Mouse (Mus musculus): ENCODE results near the gene Zer1. TPM values are rescaled to one million over a fixed set of nuclear protein-coding genes. Genes with fewer than 3 reads are reported as not detected.
"Not testable (repeated sequence)": the region's sequence is repeated elsewhere in the genome, so short reads cannot be mapped to it uniquely, and the experiment has no call there.

Zer1 gene
- polyA plus RNA-seq, 1 experiment, result 46.5 TPM

DNA sequence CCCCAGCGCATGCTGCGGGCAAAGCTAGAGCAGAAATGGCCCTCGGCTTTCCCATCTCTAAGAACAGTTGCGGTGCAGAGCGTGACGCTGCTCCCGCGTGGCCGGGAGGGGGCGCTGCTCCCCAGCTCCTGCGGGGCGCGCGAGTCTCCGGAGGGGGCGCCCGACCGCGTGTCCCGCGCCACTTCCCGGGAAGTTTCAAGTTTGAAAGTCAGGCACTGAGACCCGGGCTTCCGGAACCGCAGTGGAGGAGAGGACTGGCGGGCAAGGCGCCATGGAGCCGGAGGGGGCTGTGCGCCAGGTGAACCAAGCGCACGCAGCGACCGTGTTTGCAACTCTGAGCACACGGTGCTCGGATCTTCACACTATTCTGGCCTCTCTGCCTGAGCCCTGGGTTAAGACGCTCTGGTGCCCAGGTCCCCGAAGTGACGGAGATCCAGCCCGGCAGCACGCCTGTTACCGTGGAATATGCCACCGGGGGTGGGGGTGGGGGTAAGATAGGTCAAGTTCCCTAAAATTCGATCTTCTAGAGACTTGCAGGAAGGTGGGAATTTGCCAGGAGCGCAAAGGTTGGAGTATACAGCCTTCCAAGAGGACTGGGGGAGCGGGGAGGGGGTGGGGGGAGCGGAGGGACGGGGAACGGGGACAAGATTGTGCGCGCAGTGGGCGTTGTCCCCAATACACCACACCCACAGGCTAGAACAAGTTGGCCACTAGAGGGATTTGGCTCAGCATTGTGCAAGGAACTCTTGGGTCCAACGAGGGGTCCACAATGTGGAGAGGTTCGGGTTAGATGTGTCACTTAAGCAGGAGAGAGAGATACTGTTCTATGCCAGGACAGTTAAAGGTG is 46.7 kb downstream of the Zer1 start, which contains the start of gene Pkn3:
Gene Pkn3 (plus strand): TSS at position 183 of the 847 bp plus-strand sequence.
- peak; percentile 81 for DNase-seq (ENCODE audit: low spot score)

DNA sequence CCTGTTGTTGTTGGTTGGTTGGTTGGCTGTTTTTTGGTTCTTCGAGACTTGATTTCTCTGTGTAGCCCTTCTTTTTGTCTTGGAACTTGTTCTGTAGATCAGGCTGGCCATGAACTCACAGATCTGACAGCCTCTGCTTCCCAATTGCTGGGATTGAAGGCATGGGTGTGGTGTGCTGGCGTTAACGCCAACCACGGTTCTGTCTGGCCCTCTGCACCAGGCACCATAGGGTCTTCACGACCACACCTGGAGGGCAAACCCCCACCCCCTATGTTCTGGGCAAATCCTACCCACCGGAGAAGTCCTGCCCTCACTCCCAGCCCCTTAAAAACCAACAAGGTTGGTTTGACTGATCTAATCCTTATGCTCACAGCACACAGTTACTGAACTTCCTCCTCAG is 47.4 kb downstream of the Zer1 start:
- DNase-seq (ENCODE audit: low spot score), result no peak

DNA sequence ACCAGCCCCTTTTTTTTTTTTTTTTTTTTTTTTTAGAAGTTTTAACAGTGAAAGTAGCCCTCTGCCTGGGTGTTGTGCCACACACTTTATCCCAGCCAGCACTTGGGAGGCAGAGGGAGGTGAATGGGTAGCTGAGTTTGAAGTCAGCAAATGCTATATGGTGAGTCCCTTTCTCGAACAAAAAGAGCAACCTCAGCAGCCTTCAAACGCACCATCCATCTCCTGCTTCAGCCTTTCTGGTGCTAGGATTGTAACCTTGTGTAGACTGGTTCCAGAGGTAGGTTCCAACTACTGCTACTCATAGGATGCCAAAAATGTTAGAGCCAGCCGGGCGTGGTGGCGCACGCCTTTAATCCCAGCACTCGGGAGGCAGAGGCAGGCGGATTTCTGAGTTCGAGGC is 47.9 kb downstream of the Zer1 start:
- DNase-seq (ENCODE audit: low spot score), result no peak

DNA sequence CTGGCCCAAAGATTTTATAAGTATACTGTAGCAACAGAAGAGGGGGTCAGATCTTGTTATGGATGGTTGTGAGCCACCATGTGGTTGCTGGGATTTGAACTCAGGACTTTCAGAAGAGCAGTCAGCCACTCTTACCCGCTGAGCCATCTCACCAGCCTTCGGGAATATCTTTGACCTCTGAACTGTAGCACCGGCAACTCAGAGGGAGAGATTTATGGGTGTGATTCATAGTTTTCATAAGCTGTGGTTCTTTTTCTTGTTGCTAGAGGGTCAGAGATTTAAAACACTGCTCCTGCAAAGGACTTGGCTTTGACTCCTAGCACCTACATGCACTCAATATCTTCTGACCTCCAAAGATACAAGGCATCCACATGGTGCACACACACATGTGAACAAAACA is 48.8 kb downstream of the Zer1 start:
- DNase-seq (ENCODE audit: low spot score), result no peak

DNA sequence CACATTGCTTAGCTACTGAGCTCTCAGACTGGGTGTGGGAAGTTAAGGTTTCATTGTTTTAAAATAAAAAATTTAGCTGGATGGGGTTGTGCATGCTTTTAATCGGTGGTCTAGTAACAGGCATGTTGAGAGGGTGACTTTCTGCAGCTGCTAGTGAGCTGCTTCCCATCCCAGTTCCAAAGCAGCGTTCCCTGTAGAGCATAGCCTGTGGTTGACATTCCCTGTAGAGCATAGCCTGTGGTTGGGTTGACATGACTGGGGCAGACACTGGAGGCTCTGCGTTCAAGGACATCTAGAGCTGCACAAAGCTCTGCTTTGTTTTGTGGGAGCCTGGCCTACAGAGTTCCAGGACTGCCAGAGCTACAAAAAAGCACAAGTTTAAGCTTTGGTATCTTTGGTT is 51.1 kb downstream of the Zer1 start:
- no peak for DNase-seq (ENCODE audit: low spot score)

DNA sequence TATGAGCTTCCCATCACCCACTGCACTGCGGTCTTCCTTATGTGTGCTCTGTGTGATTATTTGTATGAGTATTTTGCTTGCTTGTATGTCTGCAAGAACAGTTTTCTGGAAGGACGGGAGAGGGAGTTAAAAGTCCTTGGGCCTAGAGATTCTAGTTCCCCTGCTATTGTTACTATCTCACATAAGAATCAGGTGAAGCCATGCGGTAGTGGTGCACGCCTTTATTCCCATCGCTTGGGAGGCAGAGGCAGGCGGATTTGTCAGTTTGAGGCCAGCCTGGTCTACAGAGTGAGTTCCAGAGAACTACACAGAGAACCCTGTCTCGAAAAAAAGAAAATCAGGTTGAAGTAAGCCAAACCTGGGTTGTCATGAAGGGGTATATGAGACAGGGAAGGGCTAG is 51.5 kb downstream of the Zer1 start:
- no peak for DNase-seq (ENCODE audit: low spot score)

DNA sequence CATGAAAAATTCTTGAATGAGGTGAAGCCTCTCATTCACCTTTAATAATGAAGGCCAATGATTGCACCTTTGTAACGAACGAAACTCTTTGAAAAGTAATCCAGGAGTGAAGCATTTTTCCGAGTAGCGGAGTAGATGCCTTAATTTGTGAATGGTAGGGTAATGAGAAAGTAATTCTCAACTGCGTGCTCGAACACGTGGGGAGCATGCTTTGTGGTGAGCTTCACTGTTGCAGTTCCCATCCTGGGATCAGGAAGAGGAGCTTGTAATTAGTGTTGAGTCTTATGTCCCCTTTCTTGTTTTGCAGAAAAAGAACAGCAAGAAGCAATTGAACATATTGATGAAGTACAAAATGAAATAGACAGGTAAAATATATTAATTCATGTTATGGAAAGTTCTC is 56.4 kb downstream of the Zer1 start:
- DNase-seq (ENCODE audit: low spot score), result no peak

DNA sequence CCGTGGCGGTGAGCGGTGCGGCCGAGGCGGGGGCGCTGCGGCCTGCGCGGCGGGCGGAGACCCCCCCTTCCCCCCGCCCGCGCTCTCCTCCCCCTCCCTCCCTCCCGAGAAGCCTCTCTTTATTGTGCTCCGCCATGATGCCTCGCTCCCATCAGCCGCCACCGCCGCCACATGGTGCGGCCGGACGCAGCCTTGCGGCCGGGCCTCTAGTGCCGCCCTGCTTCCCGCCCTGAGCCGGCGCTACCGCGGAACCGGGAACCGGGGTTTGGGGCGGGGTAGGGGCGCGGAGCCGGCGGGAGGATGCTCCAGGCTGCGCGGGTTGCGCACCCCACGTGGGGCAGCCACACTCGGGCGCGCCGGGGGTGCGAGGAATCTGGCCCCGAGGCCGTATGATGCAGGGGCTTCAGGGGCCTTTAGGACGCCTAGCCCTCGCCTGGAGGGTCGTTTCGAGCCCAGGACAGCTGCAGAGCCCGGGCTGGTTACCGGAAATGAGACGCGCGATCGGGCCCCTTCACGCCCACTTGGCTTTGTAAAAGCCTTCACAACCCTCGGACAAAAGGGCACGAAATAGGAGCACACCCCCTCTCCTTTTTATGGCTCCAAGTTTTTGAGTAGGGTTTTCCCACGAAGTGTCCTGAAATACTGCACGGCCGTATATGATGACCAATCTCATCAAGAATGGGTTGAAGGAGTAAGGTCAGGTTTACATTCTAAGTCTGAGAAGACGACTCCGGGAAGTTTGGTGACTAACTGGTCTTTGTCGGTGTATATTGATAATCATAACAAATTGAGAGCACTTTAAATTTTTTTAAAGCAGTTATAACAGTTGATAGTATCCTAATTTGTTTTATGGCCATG is 57.1 kb downstream of the Zer1 start:
- DNase-seq (ENCODE audit: low spot score), result peak; percentile 52

DNA sequence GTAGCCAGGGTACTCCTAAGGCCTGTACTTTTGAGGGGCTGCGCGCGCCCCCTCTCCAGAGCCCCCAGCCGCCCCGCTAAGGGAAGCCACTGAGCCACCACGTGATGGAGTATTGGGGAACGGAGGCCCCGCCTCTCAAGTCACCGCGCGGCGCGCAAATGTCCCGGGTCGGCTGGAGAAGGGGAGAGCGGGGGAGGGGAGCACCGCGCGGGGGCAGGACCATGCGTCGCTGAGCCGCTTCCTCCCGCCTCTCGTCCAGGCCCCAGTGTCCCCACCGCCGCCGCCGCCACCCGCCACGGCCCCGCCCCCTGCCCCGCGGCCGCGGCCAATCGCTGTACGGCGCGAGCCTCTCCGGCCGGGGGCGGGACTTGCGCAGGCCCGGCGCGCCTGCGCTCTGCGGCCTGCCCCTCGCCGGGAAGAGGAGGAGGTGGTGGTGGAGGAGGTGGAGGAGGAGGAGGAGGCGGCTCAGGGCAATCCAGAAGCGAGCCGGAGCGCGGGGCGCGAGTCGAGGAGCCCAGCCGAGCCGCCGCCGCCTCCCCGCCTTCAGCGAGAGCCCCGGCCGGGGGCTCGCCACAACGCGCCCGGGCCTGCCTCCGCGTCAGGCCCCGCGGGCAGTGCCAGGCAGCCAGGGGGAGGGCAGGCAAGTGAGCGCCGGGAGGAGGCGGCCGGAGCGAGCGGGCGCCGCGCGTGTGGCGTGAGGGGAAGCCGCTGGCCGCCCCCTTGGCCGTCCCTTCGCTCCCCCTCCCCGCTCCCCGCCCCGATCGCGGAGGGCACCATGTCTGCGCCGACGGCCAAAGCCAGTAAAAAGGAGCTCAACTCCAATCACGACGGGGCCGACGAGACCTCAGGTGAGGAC is 58.1 kb downstream of the Zer1 start:
- DNase-seq (ENCODE audit: low spot score), result peak; percentile 94

DNA sequence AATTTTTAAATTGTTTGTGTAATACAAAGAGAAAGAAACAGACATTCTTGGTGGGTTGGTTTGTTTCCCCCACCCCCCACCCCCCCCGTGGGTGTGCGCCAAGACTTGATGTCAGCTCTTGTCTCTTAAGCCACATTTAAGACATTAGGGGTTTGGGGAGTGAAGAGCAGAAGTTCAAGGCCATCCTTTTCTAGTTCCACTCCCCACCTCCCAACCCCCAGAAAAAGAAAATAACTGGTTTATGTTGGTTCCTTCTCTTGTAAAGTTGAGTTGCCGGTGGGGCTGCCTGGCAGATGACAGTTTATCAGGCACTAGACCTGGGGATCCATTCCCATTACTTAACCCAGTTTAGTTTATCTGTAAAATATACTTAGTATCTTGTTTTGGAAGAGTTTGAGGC is 60.1 kb downstream of the Zer1 start:
- DNase-seq (ENCODE audit: low spot score), result no peak

DNA sequence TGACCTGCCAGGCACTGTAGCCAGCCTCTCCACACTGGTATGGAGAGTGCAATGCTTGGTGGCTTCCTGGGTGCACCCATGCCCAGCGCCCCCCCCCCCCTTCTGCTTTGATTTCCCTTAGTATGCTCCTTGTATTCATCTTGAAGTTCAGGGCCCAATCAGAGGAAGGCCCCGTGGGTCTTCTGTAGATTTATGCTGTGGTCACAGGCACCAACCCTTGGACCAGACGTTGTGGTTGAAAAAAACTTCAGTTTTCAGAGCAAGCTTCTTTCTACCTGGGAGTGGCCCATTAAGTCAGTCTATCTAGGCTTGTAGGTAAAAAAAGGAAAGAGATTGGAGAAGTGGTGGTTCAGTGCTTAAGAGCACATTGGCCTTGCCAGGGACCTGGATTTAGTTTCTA is 60.6 kb downstream of the Zer1 start:
- no peak for DNase-seq (ENCODE audit: low spot score)

DNA sequence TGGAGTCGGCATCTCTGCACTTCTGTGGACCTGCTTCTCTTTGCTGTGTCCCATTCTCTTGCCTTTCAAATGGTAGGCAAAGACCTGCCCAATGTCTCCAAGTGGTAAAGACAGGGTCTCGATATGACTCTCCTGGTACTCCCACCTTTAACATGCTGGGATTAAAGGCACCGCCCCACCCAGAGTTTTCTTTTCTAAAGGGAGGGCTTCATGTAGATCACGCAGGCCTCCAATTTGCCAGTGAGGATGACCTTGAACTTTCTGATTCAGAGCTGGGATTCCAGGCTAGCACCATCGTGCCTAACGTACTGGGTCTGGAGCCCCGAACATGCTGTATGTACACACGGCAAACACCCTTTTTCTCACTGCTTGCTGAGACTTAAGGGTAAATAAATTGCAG is 61.1 kb downstream of the Zer1 start:
- no peak for DNase-seq (ENCODE audit: low spot score)

DNA sequence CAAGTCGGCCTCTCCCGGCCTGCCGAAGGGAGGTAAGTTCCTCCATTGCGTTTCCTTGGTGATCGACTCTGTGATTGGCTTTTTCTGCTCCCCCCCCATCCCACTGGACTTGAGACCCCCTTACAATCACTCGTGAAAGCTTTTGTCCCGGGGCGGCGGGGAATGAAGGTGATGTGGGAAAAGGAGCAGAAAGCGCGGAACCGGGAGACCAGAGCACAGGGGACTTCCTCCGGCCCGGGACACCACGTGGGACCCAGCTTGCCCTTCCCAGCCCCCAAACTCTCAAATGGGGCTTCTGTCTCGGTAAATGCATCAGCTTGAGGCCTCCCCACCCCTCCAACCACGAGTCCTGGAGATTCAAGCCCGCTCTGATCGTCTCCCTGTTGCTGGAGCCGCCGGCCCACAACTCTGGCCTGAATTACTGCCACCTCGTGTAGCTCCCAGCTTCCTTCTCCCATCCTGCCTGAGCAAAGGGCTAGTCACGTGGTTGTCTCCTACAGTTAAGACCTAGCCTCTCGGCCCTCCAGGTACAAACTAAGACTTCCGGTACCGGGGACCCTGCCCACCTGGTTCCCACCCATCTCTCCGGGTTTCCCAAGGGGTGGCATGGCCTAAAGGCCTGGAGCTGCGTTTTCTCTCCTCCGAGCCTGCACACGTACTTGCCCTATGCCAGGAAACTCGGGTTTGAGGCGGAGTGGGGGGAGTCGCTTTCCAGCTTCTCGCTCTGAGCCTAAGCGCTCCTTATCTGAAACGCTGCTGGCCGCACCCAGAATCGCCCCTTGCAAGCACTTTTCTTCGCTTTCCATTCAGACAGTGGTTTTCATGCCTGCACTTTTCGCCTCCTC is 61.9 kb downstream of the Zer1 start:
- DNase-seq (ENCODE audit: low spot score), result peak; percentile 66

DNA sequence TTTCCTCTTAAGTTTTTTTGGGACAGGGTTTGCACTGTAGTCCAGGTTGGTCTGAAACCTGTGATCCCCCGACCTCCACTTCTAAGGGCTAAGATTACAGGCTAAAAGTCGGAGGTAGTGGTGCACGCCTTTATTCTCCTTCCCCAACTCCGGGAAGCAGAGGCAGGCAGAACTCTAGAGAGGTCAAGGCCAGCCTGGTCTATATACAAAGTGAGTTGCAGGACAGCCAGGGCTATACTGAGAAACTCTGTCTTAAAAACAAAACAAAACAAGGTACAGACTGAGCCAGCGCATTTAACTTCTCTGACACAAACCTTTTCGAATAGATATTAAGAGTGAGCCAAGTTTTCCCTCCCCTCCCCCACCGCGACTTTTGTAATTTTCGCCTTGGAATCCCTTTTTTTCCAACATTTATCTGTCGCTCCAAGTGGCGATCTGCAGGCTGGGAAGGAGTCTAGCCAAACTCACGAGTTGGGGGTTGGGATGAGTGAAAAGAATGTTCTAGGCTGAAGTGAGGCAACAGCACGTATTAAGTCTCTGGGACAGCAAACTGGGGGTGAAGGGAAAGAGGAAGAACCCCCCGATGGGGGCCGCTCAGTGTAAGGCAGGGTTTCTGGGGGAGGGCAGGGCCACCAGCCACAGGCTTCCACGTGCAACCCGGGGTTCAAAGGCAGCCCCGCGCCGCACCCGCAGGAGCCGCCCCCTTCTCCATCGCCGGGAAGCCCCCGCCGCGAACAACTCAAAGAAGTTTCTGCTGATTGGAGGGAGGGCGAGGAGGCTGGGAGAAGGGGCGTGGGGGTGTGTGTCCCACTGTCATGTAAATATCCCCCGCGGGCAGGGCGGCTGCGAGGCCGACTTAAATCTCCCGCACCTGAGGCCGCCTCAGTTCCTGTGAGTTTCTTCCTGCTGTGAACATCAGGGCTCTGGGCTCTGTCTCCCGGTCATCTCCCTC is 62.9 kb downstream of the Zer1 start:
- DNase-seq (ENCODE audit: low spot score), result peak; percentile 46

DNA sequence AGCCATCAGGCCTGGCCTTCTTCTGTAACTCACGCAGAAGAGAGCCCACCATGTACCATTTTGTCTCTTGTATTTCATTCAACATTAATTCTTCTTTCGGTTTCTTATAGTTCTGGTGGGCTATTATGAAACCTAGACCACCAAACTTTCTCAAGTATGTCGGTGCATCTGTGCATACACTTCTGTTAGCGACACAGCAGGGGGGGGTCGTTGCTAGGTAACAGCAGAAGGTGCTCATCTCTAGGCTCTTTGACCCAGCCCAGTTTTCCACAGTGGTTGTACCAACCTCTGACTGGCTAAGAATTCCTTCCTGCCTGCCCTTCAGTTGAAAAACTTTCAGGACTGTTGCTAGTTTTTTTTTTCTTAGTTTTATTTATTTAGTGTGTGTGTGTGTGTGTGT is 66.0 kb downstream of the Zer1 start:
- DNase-seq (ENCODE audit: low spot score), result no peak

DNA sequence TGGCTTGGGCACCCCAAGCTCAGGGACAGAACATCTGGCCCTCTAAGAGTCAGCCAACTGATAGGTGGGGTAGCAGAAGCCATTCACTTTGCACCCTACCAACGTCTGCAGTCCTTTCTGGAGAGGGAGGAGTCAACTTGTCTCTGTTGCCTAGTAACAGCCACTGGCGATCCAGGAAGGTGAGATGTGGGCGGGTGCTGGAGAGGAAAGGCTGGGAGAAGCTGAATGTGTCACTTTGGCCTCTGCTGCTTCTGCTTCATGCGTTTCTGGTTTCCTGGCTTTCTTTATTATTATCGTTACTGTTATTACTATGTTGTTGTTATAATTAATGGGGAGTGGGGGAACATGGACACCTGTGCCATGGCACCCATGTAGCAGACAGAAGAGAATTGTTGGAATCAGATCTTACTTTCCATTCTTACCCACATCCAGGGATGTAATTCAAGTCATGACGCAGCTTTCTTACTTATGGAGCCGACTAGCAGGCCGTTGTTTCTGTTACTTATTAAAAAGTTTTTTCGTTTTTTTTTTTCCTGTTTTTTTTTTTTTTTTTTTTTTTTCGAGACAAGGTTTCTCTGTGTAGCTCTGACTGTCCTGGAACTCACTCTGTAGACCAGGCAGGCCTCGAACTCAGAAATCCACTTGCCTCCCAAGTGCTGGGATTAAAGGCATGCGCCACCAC is 67.0 kb downstream of the Zer1 start, which contains the start of gene Set:
Gene Set (plus strand): TSS at position 156 of the 682 bp plus-strand sequence.
- DNase-seq (ENCODE audit: low spot score), result no peak

DNA sequence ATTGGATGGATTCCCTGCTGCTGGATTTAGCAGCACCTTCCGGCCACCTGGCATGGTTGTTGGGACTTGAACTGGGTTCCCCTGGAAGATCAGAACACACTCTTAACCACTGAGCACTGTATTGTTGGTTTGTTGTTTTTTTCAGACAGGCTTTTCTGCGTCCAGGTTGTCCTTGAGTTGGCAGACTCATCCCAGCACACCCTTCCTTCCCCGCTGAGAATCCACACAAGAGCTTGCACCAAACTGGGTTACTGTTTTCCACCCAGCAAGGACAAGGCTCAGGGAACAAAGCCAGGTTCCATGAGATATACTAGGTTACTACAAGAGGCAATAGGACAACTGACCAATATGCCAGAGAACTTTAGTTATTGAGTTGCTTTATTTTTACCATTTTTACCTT is 67.6 kb downstream of the Zer1 start:
- no peak for DNase-seq (ENCODE audit: low spot score)

DNA sequence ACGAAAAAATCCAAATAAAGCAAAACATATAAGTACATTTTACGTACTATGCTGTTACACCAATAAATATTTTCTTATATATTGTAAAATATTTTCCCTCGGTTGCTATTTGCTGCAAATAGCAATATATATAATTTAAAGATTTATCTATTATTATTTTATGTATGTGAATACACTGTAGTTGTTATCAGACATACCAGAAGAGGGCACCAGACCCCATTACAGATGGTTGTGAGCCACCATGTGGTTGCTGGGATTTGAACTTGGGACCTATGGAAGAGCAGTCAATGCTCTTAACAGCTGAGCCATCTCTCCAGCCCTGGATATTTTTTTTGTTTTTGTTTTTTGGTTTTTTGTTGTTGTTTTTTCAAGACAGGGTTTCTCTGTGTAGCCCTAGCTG is 69.1 kb downstream of the Zer1 start:
- DNase-seq (ENCODE audit: low spot score), result not testable (repeated sequence)
